Mouse (Mus musculus): Measurements from ENCODE around the gene Mapk14. TPM values are rescaled to one million over a fixed set of nuclear protein-coding genes. Genes with fewer than 3 reads are reported as not detected.

Gene Mapk14
- polyA plus RNA-seq, 1 experiment from 2014 or later, result 30.0 TPM

Other genes starting within 250 kb of the Mapk14 start
- gene Fkbp5, start 173.8 kb upstream of the Mapk14 start, polyA plus RNA-seq (2014; fragmentation: Nextera tagmentation; extraction: Ambion mirVana), result 9.9 and 11.1 TPM in 2 replicates
- not detected in 2 replicates for gene Armc12, start 160.5 kb upstream of the Mapk14 start, polyA plus RNA-seq (2014; fragmentation: Nextera tagmentation; extraction: Ambion mirVana)
- gene Clpsl2, start 141.9 kb upstream of the Mapk14 start, polyA plus RNA-seq (2014; fragmentation: Nextera tagmentation; extraction: Ambion mirVana), result not detected in 2 replicates
- not detected in 2 replicates for gene Clps, start 130.6 kb upstream of the Mapk14 start, polyA plus RNA-seq (2014; fragmentation: Nextera tagmentation; extraction: Ambion mirVana)
- 12.7 and 18.1 TPM in 2 replicates for gene Lhfpl5, start 115.7 kb upstream of the Mapk14 start, polyA plus RNA-seq (2014; fragmentation: Nextera tagmentation; extraction: Ambion mirVana)
- gene Srpk1, start 68.6 kb upstream of the Mapk14 start, polyA plus RNA-seq (2014; fragmentation: Nextera tagmentation; extraction: Ambion mirVana), result 110 and 129 TPM in 2 replicates
- 1.9 and 3.0 TPM in 2 replicates for gene Slc26a8, start 1.1 kb upstream of the Mapk14 start, polyA plus RNA-seq (2014; fragmentation: Nextera tagmentation; extraction: Ambion mirVana)
- gene AC170998.1, start 34.8 kb downstream of the Mapk14 start, polyA plus RNA-seq (2014; fragmentation: Nextera tagmentation; extraction: Ambion mirVana), result 2.3 and 2.8 TPM in 2 replicates
- 0.32 and 0.96 TPM in 2 replicates for gene Mapk13, start 78.0 kb downstream of the Mapk14 start, polyA plus RNA-seq (2014; fragmentation: Nextera tagmentation; extraction: Ambion mirVana)
- gene Brpf3, start 109.8 kb downstream of the Mapk14 start, polyA plus RNA-seq (2014; fragmentation: Nextera tagmentation; extraction: Ambion mirVana), result 6.9 and 7.8 TPM in 2 replicates
- 0.07 TPM in 1 of 2 replicates, not detected in the other for gene Pnpla1, start 167.1 kb downstream of the Mapk14 start, polyA plus RNA-seq (2014; fragmentation: Nextera tagmentation; extraction: Ambion mirVana)
- 0.42 and 0.48 TPM in 2 replicates for gene 4930539E08Rik, start 224.0 kb downstream of the Mapk14 start, polyA plus RNA-seq (2014; fragmentation: Nextera tagmentation; extraction: Ambion mirVana)